Mouse (Mus musculus) CH12.LX (cell line): ENCODE data around the gene Serpinb1c.

Experiments
- CHD1 ChIP-seq: IDR thresholded peaks from 2 replicates; pipeline ENCODE4 v1.6.1; 2012; ENCODE audit warnings: low read depth, low read length, improper control_type of control experiment, inconsistent platforms
- CHD2 ChIP-seq: IDR thresholded peaks from 2 replicates; pipeline ENCODE4 v1.6.1; 2011; ENCODE audit warnings: low read length, improper control_type of control experiment
- CTCF ChIP-seq, 2 experiments: IDR thresholded peaks in 1 of 2; conservative IDR thresholded peaks in 1 of 2; 2 replicates each; pipeline ENCODE4 v1.5.1; 2011 to 2012; ENCODE audit warnings: low read depth in 2 of 2, low read length in 2 of 2, improper control_type of control experiment in 1 of 2, inconsistent platforms in 1 of 2, mild to moderate bottlenecking in 1 of 2, moderate library complexity in 1 of 2
- E2F4 ChIP-seq: IDR thresholded peaks from 2 replicates; pipeline ENCODE4 v1.6.1; 2011; ENCODE audit warnings: low read depth, low read length, improper control_type of control experiment; ENCODE audit not compliant: insufficient replicate concordance
- HCFC1 ChIP-seq: IDR thresholded peaks from 2 replicates; pipeline ENCODE4 v1.6.1; 2012; ENCODE audit warnings: low read depth, mild to moderate bottlenecking, inconsistent platforms, low read length, improper control_type of control experiment
- JUND ChIP-seq: conservative IDR thresholded peaks from 2 replicates; pipeline ENCODE4 v1.6.1; 2011; ENCODE audit warnings: low read depth, low read length, improper control_type of control experiment
- MAX ChIP-seq: IDR thresholded peaks from 2 replicates; pipeline ENCODE4 v1.6.1; 2011; ENCODE audit warnings: low read length, improper control_type of control experiment
- MAZ ChIP-seq: IDR thresholded peaks from 2 replicates; pipeline ENCODE4 v1.6.1; 2012; ENCODE audit warnings: low read depth, mild to moderate bottlenecking, inconsistent platforms, low read length, improper control_type of control experiment, moderate library complexity
- POLR2A ChIP-seq: IDR thresholded peaks from 2 replicates; pipeline ENCODE4 v1.6.1; 2011; ENCODE audit warnings: low read depth, mild to moderate bottlenecking, improper control_type of control experiment, low read length
- RAD21 ChIP-seq: IDR thresholded peaks from 2 replicates; pipeline ENCODE4 v1.6.1; 2011; ENCODE audit warnings: low read depth, mild to moderate bottlenecking, low read length, improper control_type of control experiment, moderate library complexity
- SMC3 ChIP-seq: IDR thresholded peaks from 2 replicates; pipeline ENCODE4 v1.6.1; 2011; ENCODE audit warnings: low read depth, low read length, improper control_type of control experiment
- UBTF ChIP-seq: IDR thresholded peaks from 2 replicates; pipeline ENCODE4 v1.6.1; 2012; ENCODE audit warnings: low read depth, mild to moderate bottlenecking, inconsistent platforms, low read length, improper control_type of control experiment, moderate library complexity

DNA sequence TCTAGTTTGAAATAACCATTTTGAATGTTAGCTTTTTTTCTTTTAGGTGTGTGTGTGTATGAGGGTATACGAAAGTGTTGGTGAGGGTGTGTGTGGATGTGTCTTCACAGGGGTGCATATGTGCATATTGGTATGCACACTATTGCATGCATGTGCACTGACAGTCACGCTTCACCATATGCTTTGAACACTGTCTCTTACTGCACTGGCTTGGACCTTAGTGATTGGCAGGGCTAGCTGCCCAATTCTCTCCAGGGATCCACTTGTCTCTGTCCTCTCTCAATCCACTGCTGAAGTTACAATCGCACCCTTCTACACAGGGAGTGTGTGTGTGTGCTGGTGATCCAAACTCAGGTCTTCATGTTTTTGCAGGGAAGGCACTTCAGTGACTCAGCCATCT is 56.7 kb downstream of the Serpinb1c start:
- TF ChIP-seq UBTF (no peak), HCFC1 (no peak), CTCF (conservative IDR thresholded peaks at IDR 0.05 in 1 of 2, IDR thresholded peaks at IDR 0.05 in 1 of 2; ENCODE audit: low read depth in 2 of 2, low read length in 2 of 2) (no peak), SMC3 (no peak), POLR2A (no peak), MAZ (no peak), CHD2 (no peak), JUND (no peak), E2F4 (no peak), CHD1 (no peak), MAX (no peak), RAD21 (no peak)
